Mouse (Mus musculus): ENCODE data around the gene Sepsecs. TPM values are rescaled to one million over a fixed set of nuclear protein-coding genes. Genes with fewer than 3 reads are reported as not detected.

Sepsecs gene
- polyA plus RNA-seq, 1 experiment from 2014 or later: 5.4 TPM

DNA sequence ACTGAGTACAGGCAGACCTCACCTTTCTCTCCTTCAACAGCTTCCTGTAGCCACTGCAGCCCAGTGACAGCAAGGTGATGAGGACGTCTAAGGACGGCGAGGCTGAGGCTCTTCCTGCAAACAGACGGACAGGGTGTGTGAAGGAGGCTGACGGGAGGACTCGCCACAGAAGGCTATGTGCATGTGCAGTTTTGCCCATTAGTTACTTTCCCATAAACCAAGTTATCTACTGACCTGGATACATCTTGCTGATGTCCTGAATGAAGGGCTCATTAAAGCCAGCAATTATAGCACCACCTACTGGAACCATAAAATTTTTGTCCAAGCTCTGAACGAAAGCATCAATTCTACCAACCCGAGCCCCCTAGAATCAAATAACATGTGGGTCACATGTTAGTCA lies 13.5 kb downstream of the Sepsecs start:
- no peak for ATAC-seq (replicated peaks; ENCODE audit: insufficient number of reproducible peaks, low FRiP score, low TSS enrichment)
- Histone ChIP-seq H3K27ac (ENCODE audit: low read depth, low read length) (no peak overlapping the region), H3K4me1 (ENCODE audit: control insufficient read depth, insufficient read depth, low read length) (no peaks in the 10 kb centered on the region), H3K4me2 (no peak overlapping the region), H3K27me3 (ENCODE audit: control insufficient read depth, insufficient read depth, low read length) (no peaks in the 10 kb centered on the region), H3K9me3 (replicated peaks; ENCODE audit: control insufficient read depth, low read length) (no peaks in the 10 kb centered on the region), H3K4me3 (ENCODE audit: low read depth, low read length) (no peak overlapping the region), H3K36me3 (ENCODE audit: control insufficient read depth, insufficient read depth, low read length) (peaks cover 10% of the 10 kb centered on the region; the same call in 1 of the 2 replicates), H3K9ac (ENCODE audit: low read depth, low read length) (no peak overlapping the region)
- 78% methylated on average over 8 of the region's 8 CpGs for WGBS (ENCODE audit: insufficient replicate concordance)

DNA sequence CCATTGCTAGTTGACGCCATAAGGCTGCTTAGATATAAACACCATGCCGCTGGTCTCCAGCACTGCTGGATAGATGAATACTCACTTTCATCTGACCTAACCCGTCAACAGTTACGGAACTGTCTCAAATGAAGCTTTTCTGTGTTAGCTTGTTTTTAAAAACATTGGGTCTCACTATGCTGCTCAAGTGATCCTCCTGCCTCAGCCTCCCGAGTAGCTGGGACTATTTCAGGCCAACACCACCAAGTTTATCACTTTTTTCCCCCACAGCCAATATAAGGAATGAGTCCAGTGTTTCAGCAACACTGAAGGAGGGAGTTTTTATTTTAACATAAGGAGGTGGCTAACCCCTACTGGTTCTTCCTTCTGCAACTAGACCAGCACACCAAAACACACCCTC lies 14.5 kb downstream of the Sepsecs start:
- H3K9me3 ChIP-seq (replicated peaks; ENCODE audit: control insufficient read depth, low read length): no peaks in the 10 kb centered on the region
- H3K4me2 ChIP-seq: no peak overlapping the region
- no peaks in the 10 kb centered on the region for H3K4me1 ChIP-seq (ENCODE audit: control insufficient read depth, insufficient read depth, low read length)
- ATAC-seq (replicated peaks; ENCODE audit: insufficient number of reproducible peaks, low FRiP score, low TSS enrichment): no peak
- no peak overlapping the region for H3K27ac ChIP-seq (ENCODE audit: low read depth, low read length)
- peaks cover 10% of the 10 kb centered on the region; the same call in 1 of the 2 replicates for H3K36me3 ChIP-seq (ENCODE audit: control insufficient read depth, insufficient read depth, low read length)
- H3K9ac ChIP-seq (ENCODE audit: low read depth, low read length): no peak overlapping the region
- WGBS (ENCODE audit: insufficient replicate concordance): 90% methylated on average over 5 of the region's 5 CpGs
- no peak overlapping the region for H3K4me3 ChIP-seq (ENCODE audit: low read depth, low read length)
- H3K27me3 ChIP-seq (ENCODE audit: control insufficient read depth, insufficient read depth, low read length): no peaks in the 10 kb centered on the region

DNA sequence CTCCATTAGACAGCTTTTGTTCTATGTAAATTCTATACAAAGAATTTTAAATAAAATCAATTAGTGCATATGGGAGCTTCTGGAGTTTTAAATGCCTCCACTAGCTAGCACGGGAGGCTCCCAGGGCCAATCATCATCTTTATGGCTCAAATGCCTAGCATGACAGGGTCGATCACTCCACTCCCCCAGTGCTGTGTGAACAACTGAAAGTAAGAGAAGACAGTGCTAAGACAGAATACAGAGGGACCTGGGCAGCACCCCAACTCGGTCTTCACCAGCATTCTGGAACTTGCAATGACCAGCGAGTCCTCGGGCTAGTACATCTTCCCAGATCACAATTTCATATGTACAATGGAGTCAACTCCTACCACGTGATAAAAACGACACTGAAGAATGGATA lies 16.9 kb downstream of the Sepsecs start:
- no peaks in the 10 kb centered on the region for H3K9me3 ChIP-seq (replicated peaks; ENCODE audit: control insufficient read depth, low read length)
- no peak overlapping the region for H3K4me2 ChIP-seq
- ATAC-seq (replicated peaks; ENCODE audit: insufficient number of reproducible peaks, low FRiP score, low TSS enrichment): no peak
- no peak overlapping the region for H3K9ac ChIP-seq (ENCODE audit: low read depth, low read length)
- no peaks in the 10 kb centered on the region for H3K27me3 ChIP-seq (ENCODE audit: control insufficient read depth, insufficient read depth, low read length)
- no peak overlapping the region for H3K4me3 ChIP-seq (ENCODE audit: low read depth, low read length)
- WGBS (ENCODE audit: insufficient replicate concordance): 93% methylated on average over 7 of the region's 7 CpGs
- no peak overlapping the region for H3K27ac ChIP-seq (ENCODE audit: low read depth, low read length)
- no peaks in the 10 kb centered on the region for H3K4me1 ChIP-seq (ENCODE audit: control insufficient read depth, insufficient read depth, low read length)
- H3K36me3 ChIP-seq (ENCODE audit: control insufficient read depth, insufficient read depth, low read length): peaks cover 10% of the 10 kb centered on the region; the same call in 1 of the 2 replicates

DNA sequence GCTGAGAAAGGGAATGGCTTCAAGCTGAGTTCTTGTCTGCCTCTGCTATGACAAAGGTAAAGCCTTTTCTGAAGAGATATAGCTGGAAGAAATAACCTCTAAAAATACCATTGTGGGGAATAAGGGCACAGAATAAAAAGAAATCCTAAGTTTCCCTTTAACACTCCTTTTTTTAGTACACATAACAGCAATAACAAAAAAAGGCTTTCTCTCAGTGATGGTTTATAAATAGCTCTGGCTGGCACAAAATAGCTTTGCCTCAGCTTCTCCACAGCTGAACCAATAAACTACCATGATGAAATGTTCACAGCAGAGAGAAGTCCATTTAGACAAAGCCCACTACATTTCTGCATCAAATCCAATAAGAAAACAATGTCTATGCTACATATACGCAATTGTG lies 17.4 kb downstream of the Sepsecs start:
- 85% methylated on average over 1 of the region's 1 CpGs for WGBS (ENCODE audit: insufficient replicate concordance)

DNA sequence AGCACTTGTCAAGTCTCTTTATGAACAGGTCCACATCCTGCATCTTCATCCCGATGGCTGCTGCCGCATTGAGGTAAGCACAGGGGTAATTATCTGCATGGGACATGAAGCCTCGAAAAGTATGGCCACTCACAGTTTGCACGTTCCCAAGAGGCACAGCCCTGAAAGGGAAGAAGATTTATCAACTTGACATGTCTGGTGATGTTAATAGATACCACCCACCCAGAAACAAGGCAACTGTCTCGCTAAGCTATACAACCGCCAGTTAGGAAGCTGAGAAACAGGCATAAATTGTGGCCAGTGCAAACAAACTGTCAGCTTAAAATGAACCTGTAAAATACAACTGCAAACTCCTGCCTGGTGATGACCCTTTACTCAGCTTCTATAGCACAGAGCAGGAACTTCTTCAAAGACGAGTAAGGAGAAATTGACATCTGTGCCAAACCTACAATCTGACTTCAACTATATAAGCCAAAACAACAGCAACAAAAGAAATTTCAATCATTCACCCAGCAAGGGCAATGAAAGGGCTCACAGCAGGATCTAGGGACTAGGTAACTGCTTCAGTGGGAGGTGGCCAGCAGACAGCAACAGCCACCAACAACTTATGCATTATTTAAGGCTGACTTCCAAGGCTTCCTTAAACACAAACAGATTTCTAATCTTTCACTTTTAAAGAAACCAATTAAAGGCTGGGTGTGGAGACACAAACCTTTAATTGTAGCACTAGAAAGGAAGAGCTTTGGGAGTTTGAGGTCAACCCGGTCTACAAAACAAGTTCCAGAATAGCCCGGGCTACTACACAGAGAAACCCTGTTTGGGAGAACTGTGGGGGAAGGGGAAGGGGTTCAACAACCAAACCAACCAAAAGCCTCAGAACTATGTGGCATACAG lies 25.3 kb downstream of the Sepsecs start:
- H3K4me2 ChIP-seq: no peak overlapping the region
- peaks cover 21% of the 10 kb centered on the region for H3K36me3 ChIP-seq (ENCODE audit: control insufficient read depth, insufficient read depth, low read length)
- H3K4me3 ChIP-seq (ENCODE audit: low read depth, low read length): no peak overlapping the region
- H3K9ac ChIP-seq (ENCODE audit: low read depth, low read length): no peak overlapping the region
- 73% methylated on average over 9 of the region's 9 CpGs for WGBS (ENCODE audit: insufficient replicate concordance)
- H3K27me3 ChIP-seq (ENCODE audit: control insufficient read depth, insufficient read depth, low read length): no peaks in the 10 kb centered on the region
- no peak for ATAC-seq (replicated peaks; ENCODE audit: insufficient number of reproducible peaks, low FRiP score, low TSS enrichment)
- no peaks in the 10 kb centered on the region for H3K9me3 ChIP-seq (replicated peaks; ENCODE audit: control insufficient read depth, low read length)
- H3K27ac ChIP-seq (ENCODE audit: low read depth, low read length): no peak overlapping the region
- H3K4me1 ChIP-seq (ENCODE audit: control insufficient read depth, insufficient read depth, low read length): no peaks in the 10 kb centered on the region

More for the DNA sequence above, 17.4 kb downstream of the Sepsecs start:
- Histone ChIP-seq H3K4me3 (ENCODE audit: low read depth, low read length) (no peak overlapping the region), H3K9me3 (replicated peaks; ENCODE audit: control insufficient read depth, low read length) (no peaks in the 10 kb centered on the region), H3K9ac (ENCODE audit: low read depth, low read length) (no peak overlapping the region), H3K4me2 (no peak overlapping the region), H3K4me1 (ENCODE audit: control insufficient read depth, insufficient read depth, low read length) (no peaks in the 10 kb centered on the region), H3K27ac (ENCODE audit: low read depth, low read length) (no peak overlapping the region), H3K36me3 (ENCODE audit: control insufficient read depth, insufficient read depth, low read length) (peaks cover 10% of the 10 kb centered on the region; the same call in 1 of the 2 replicates), H3K27me3 (ENCODE audit: control insufficient read depth, insufficient read depth, low read length) (no peaks in the 10 kb centered on the region)
- no peak for ATAC-seq (replicated peaks; ENCODE audit: insufficient number of reproducible peaks, low FRiP score, low TSS enrichment)

DNA sequence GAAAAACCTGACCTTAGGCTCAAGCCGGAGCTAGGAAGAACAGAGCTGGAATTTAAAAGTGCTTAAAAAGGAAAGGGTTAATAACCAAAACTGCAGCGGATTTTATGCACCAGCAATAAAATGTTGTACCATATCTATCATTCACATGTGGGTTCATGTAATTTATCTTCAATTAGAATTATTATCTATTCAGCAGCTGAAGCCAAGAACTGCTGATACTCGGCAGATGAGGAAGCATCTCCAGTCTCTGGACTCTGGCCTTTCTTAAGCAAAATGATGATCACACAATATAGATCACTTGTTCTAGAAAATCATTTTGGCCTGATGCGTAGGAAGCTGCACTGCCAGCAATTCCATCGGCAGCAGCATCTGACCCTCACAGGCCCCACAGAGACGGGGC lies 27.8 kb downstream of the Sepsecs start:
- no peak overlapping the region for H3K9ac ChIP-seq (ENCODE audit: low read depth, low read length)
- no peaks in the 10 kb centered on the region for H3K4me1 ChIP-seq (ENCODE audit: control insufficient read depth, insufficient read depth, low read length)
- no peak overlapping the region for H3K27ac ChIP-seq (ENCODE audit: low read depth, low read length)
- WGBS (ENCODE audit: insufficient replicate concordance): 88% methylated on average over 6 of the region's 6 CpGs
- H3K27me3 ChIP-seq (ENCODE audit: control insufficient read depth, insufficient read depth, low read length): no peaks in the 10 kb centered on the region
- H3K9me3 ChIP-seq (replicated peaks; ENCODE audit: control insufficient read depth, low read length): no peaks in the 10 kb centered on the region
- H3K4me2 ChIP-seq: no peak overlapping the region
- no peak overlapping the region for H3K4me3 ChIP-seq (ENCODE audit: low read depth, low read length)
- no peak for ATAC-seq (replicated peaks; ENCODE audit: insufficient number of reproducible peaks, low FRiP score, low TSS enrichment)
- H3K36me3 ChIP-seq (ENCODE audit: control insufficient read depth, insufficient read depth, low read length): peaks cover 21% of the 10 kb centered on the region

DNA sequence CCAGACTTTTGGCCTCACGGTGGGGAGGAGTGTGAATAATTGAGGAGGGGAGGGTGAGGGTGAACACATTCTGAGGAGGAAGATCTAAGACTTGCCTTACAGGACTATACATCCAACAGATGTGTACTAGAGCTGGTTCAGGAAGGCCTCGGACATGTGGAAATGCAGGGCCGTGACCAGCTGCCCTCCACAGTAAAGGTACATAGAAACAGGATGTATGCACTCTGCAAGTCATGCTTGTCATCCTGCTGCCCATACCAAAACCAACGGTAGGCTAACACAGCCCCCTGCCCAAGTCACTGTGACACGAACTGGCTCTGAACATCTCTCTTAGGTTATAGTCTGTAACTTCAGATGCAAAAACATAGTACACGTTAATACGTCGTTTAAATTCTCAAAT lies 30.6 kb downstream of the Sepsecs start:
- H3K27ac ChIP-seq (ENCODE audit: low read depth, low read length): no peak overlapping the region
- no peak overlapping the region for H3K4me3 ChIP-seq (ENCODE audit: low read depth, low read length)
- H3K4me1 ChIP-seq (ENCODE audit: control insufficient read depth, insufficient read depth, low read length): peaks cover 2% of the 10 kb centered on the region; the same call in 1 of the 2 replicates
- H3K4me2 ChIP-seq: no peak overlapping the region
- no peaks in the 10 kb centered on the region for H3K27me3 ChIP-seq (ENCODE audit: control insufficient read depth, insufficient read depth, low read length)
- no peaks in the 10 kb centered on the region for H3K9me3 ChIP-seq (replicated peaks; ENCODE audit: control insufficient read depth, low read length)
- ATAC-seq (replicated peaks; ENCODE audit: insufficient number of reproducible peaks, low FRiP score, low TSS enrichment): no peak
- H3K9ac ChIP-seq (ENCODE audit: low read depth, low read length): no peak overlapping the region
- peaks cover 6% of the 10 kb centered on the region; the same call in 1 of the 2 replicates for H3K36me3 ChIP-seq (ENCODE audit: control insufficient read depth, insufficient read depth, low read length)
- WGBS (ENCODE audit: insufficient replicate concordance): 86% methylated on average over 8 of the region's 8 CpGs

DNA sequence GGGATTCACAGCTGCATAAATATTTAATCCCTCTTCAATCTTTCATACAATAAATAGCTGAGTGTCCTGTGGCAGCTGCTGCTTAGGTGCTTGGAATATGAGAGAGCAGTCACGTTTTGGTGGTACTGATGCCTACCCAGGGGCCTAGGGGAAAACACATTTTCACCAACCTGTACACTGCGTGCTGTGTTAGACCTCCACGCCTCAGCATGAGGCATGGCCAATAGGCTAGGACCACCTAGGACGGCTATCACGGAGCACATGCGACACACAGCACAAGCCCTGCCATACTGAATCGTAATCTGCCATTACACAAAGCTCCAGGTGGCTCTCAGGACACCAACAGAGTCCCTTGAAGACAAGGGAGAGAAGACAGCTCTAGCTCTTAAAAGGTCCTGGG lies 31.5 kb downstream of the Sepsecs start:
- no peak overlapping the region for H3K4me3 ChIP-seq (ENCODE audit: low read depth, low read length)
- H3K9ac ChIP-seq (ENCODE audit: low read depth, low read length): no peak overlapping the region
- 87% methylated on average over 7 of the region's 7 CpGs for WGBS (ENCODE audit: insufficient replicate concordance)
- H3K27me3 ChIP-seq (ENCODE audit: control insufficient read depth, insufficient read depth, low read length): no peaks in the 10 kb centered on the region
- no peaks in the 10 kb centered on the region for H3K9me3 ChIP-seq (replicated peaks; ENCODE audit: control insufficient read depth, low read length)
- 0 out of 2 replicates have a peak, but pooled peaks cover under 1% of the 10 kb centered on the region for H3K36me3 ChIP-seq (ENCODE audit: control insufficient read depth, insufficient read depth, low read length)
- no peak overlapping the region for H3K27ac ChIP-seq (ENCODE audit: low read depth, low read length)
- no peak for ATAC-seq (replicated peaks; ENCODE audit: insufficient number of reproducible peaks, low FRiP score, low TSS enrichment)
- no peak overlapping the region for H3K4me2 ChIP-seq
- peaks cover 2% of the 10 kb centered on the region; the same call in 1 of the 2 replicates for H3K4me1 ChIP-seq (ENCODE audit: control insufficient read depth, insufficient read depth, low read length)

DNA sequence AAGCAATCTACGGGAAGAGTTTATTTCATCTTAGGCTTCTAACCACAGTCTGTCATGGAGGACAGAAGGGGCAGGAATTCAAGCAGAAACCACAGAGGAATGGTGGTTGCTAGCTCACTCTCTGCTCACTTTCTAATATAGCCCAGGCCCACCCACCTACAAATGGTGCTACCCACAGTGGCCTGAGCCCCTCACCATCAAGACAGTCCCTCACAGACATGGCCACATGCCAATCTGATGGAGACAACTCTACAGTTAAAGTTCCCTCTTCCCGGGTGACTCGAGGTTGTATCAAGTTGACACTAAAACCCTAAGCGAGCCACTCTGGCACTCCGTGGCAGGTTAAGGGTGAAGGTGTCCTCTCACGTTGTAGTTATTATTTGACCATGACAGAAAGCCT lies 32.6 kb downstream of the Sepsecs start:
- Histone ChIP-seq H3K36me3 (ENCODE audit: control insufficient read depth, insufficient read depth, low read length) (no peaks in the 10 kb centered on the region), H3K27me3 (ENCODE audit: control insufficient read depth, insufficient read depth, low read length) (no peaks in the 10 kb centered on the region), H3K4me2 (no peak overlapping the region), H3K4me1 (ENCODE audit: control insufficient read depth, insufficient read depth, low read length) (peaks cover 2% of the 10 kb centered on the region; the same call in 1 of the 2 replicates), H3K9me3 (replicated peaks; ENCODE audit: control insufficient read depth, low read length) (no peaks in the 10 kb centered on the region), H3K9ac (ENCODE audit: low read depth, low read length) (no peak overlapping the region), H3K27ac (ENCODE audit: low read depth, low read length) (no peak overlapping the region), H3K4me3 (ENCODE audit: low read depth, low read length) (no peak overlapping the region)
- no peak for ATAC-seq (replicated peaks; ENCODE audit: insufficient number of reproducible peaks, low FRiP score, low TSS enrichment)
- WGBS (ENCODE audit: insufficient replicate concordance): 72% methylated on average over 6 of the region's 6 CpGs
